Mouse (Mus musculus) limb, embryonic 10.5 days (tissue): Measurements from ENCODE around the gene Rbp7. TPM values are rescaled to one million over a fixed set of nuclear protein-coding genes. Genes with fewer than 3 reads are reported as not detected.

Experiments
- DNase-seq: peaks from one replicate; pipeline ENCODE4 v3.0.0-alpha.2; 2017; ENCODE audit warnings: low spot score
- H3K27ac ChIP-seq: fragments of 300-500 bp; sonication (generic); 2 replicates; pipeline ENCODE4 v1.5.1; 2016; ENCODE audit warnings: mild to moderate bottlenecking
- H3K27me3 ChIP-seq: fragments of 300-500 bp; sonication (generic); 2 replicates; pipeline ENCODE4 v1.6.1; 2016; ENCODE audit warnings: low read depth, mild to moderate bottlenecking; ENCODE audit not compliant: poor library complexity, severe bottlenecking
- H3K36me3 ChIP-seq: fragments of 300-500 bp; sonication (generic); 2 replicates; pipeline ENCODE4 v1.6.1; 2016; ENCODE audit warnings: mild to moderate bottlenecking, moderate library complexity
- H3K4me1 ChIP-seq: fragments of 300-500 bp; sonication (generic); 2 replicates; pipeline ENCODE4 v1.6.1; 2016
- H3K4me3 ChIP-seq: fragments of 300-500 bp; sonication (generic); 2 replicates; pipeline ENCODE4 v1.5.1; 2016; ENCODE audit warnings: mild to moderate bottlenecking, moderate library complexity
- H3K9me3 ChIP-seq: fragments of 300-500 bp; sonication (generic); replicated peaks from 2 replicates; pipeline ENCODE4 v1.6.1; 2016; ENCODE audit warnings: mild to moderate bottlenecking
- whole genome bisulfite sequencing: fragments of 180-500 bp; shearing (Covaris S2); methylation state at CpG from one replicate; pipeline ENCODE4 v1.1.7; 2016; 5-methylcytosine and 5-hydroxymethylcytosine counted together
- polyA plus RNA-seq: library from polyadenylated mRNA; unstranded; fragments of >200 nt; fragmentation: Nextera tagmentation; extraction: Ambion mirVana; gene quantifications from 2 replicates; pipeline ENCODE4 v1.2.1, GENCODE M21; 2016

Rbp7 gene
- not detected in 2 replicates for polyA plus RNA-seq

GRCm38 (mm10) chr4:149454879-149455278 is at the start of gene Rbp7:
Gene Rbp7, minus strand, starts transcription at chr4:149454978.
- no peaks in the 10 kb centered on the region for H3K27me3 ChIP-seq
- no peak within 1 kb of the TSS for H3K4me3 ChIP-seq
- no peak for DNase-seq
- no peaks in the 10 kb centered on the region for H3K9me3 ChIP-seq
- 50% methylated on average over 8 of the region's 8 CpGs for WGBS
- no peak within 1 kb of the TSS for H3K27ac ChIP-seq
- H3K4me1 ChIP-seq: no peaks in the 10 kb centered on the region
- no peaks in the 10 kb centered on the region for H3K36me3 ChIP-seq

GRCm38 (mm10) chr4:149504363-149504762 is 49.6 kb upstream of the Rbp7 start:
- no peak for DNase-seq
- Histone ChIP-seq H3K4me3 (no peak overlapping the region), H3K27me3 (no peaks in the 10 kb centered on the region), H3K27ac (peak overlapping the region; percentile 79), H3K4me1 (peaks cover 15% of the 10 kb centered on the region), H3K9me3 (no peaks in the 10 kb centered on the region), H3K36me3 (peaks cover 38% of the 10 kb centered on the region)
- 84% methylated on average over 5 of the region's 5 CpGs for WGBS

- H3K9me3 ChIP-seq: no peaks in the 10 kb centered on the region
- H3K27ac ChIP-seq: no peak overlapping the region
- H3K4me3 ChIP-seq: no peak overlapping the region
- no peaks in the 10 kb centered on the region for H3K27me3 ChIP-seq
- H3K36me3 ChIP-seq: peaks cover 80% of the 10 kb centered on the region
- no peak for DNase-seq
- 91% methylated on average over 5 of the region's 5 CpGs for WGBS
- H3K4me1 ChIP-seq: peaks cover 7% of the 10 kb centered on the region
Observed at GRCm38 (mm10) chr4:149499790-149500189, 45.0 kb upstream of the Rbp7 start.

GRCm38 (mm10) chr4:149498901-149499300 is 44.1 kb upstream of the Rbp7 start:
- Histone ChIP-seq H3K36me3 (peaks cover 89% of the 10 kb centered on the region), H3K4me1 (no peaks in the 10 kb centered on the region)
- no peak for DNase-seq

GRCm38 (mm10) chr4:149496612-149497011 is 41.8 kb upstream of the Rbp7 start:
- WGBS: 81% methylated on average over 2 of the region's 2 CpGs
- Histone ChIP-seq H3K4me3 (no peak overlapping the region), H3K4me1 (no peaks in the 10 kb centered on the region), H3K27me3 (no peaks in the 10 kb centered on the region), H3K9me3 (no peaks in the 10 kb centered on the region), H3K27ac (no peak overlapping the region; the same call in 1 of the 2 replicates), H3K36me3 (peaks cover 91% of the 10 kb centered on the region)
- DNase-seq: no peak

More at GRCm38 (mm10) chr4:149498901-149499300, 44.1 kb upstream of the Rbp7 start:
- 92% methylated on average over 8 of the region's 8 CpGs for WGBS
- H3K4me3 ChIP-seq: no peak overlapping the region
- no peaks in the 10 kb centered on the region for H3K9me3 ChIP-seq
- no peaks in the 10 kb centered on the region for H3K27me3 ChIP-seq
- no peak overlapping the region for H3K27ac ChIP-seq

- Histone ChIP-seq H3K36me3 (peaks cover 90% of the 10 kb centered on the region), H3K27ac (no peak overlapping the region), H3K4me3 (no peak overlapping the region), H3K4me1 (peaks cover 7% of the 10 kb centered on the region), H3K27me3 (no peaks in the 10 kb centered on the region), H3K9me3 (no peaks in the 10 kb centered on the region)
- no peak for DNase-seq
- 97% methylated on average over 3 of the region's 3 CpGs for WGBS
Observed at GRCm38 (mm10) chr4:149491151-149491550, 36.4 kb upstream of the Rbp7 start.

GRCm38 (mm10) chr4:149489415-149490240 is 34.9 kb upstream of the Rbp7 start:
- Histone ChIP-seq H3K4me1 (peaks cover 12% of the 10 kb centered on the region), H3K36me3 (peaks cover 76% of the 10 kb centered on the region), H3K4me3 (no peak overlapping the region), H3K27me3 (no peaks in the 10 kb centered on the region), H3K9me3 (no peaks in the 10 kb centered on the region), H3K27ac (no peak overlapping the region)
- WGBS: 95% methylated on average over 14 of the region's 14 CpGs
- no peak for DNase-seq

GRCm38 (mm10) chr4:149487729-149488128 is 33.0 kb upstream of the Rbp7 start:
- Histone ChIP-seq H3K9me3 (no peaks in the 10 kb centered on the region), H3K4me3 (no peak overlapping the region), H3K27me3 (no peaks in the 10 kb centered on the region), H3K4me1 (peaks cover 20% of the 10 kb centered on the region), H3K36me3 (peaks cover 59% of the 10 kb centered on the region), H3K27ac (no peak overlapping the region)
- WGBS: 97% methylated on average over 12 of the region's 12 CpGs
- DNase-seq: no peak

GRCm38 (mm10) chr4:149485825-149486206 is 31.0 kb upstream of the Rbp7 start:
- under 1% methylated on average over 10 of the region's 10 CpGs for WGBS
- Histone ChIP-seq H3K27ac (peak overlapping the region; percentile 88), H3K4me3 (peak overlapping the region; percentile 72), H3K9me3 (no peaks in the 10 kb centered on the region), H3K36me3 (peaks cover 41% of the 10 kb centered on the region), H3K4me1 (peaks cover 20% of the 10 kb centered on the region), H3K27me3 (no peaks in the 10 kb centered on the region)
- DNase-seq: peak; percentile 46

GRCm38 (mm10) chr4:149485053-149485824 is 30.5 kb upstream of the Rbp7 start, which contains the start of the genes Nmnat1 and Lzic:
Gene Nmnat1, minus strand, starts transcription at chr4:149485202.
Gene Lzic, plus strand, starts transcription at chr4:149485229.
- no peaks in the 10 kb centered on the region for H3K9me3 ChIP-seq
- peak within 1 kb of the TSS; percentile 88 for H3K27ac ChIP-seq
- peak; percentile 99 for DNase-seq
- H3K36me3 ChIP-seq: peaks cover 36% of the 10 kb centered on the region
- H3K27me3 ChIP-seq: no peaks in the 10 kb centered on the region
- peaks cover 20% of the 10 kb centered on the region for H3K4me1 ChIP-seq
- peak within 1 kb of the TSS; percentile 72 for H3K4me3 ChIP-seq
- under 1% methylated on average over 60 of the region's 60 CpGs for WGBS

GRCm38 (mm10) chr4:149484566-149484965 is 29.8 kb upstream of the Rbp7 start:
- H3K36me3 ChIP-seq: peaks cover 29% of the 10 kb centered on the region
- peak overlapping the region; percentile 72 for H3K4me3 ChIP-seq
- WGBS: 58% methylated on average over 3 of the region's 3 CpGs
- DNase-seq: no peak
- H3K4me1 ChIP-seq: peaks cover 20% of the 10 kb centered on the region
- H3K27me3 ChIP-seq: no peaks in the 10 kb centered on the region
- H3K27ac ChIP-seq: peak overlapping the region; percentile 88
- no peaks in the 10 kb centered on the region for H3K9me3 ChIP-seq

GRCm38 (mm10) chr4:149477078-149477477 is 22.3 kb upstream of the Rbp7 start, which contains the start of gene Tmem274:
Gene Tmem274, plus strand, starts transcription at chr4:149477378.
- Histone ChIP-seq H3K4me1 (no peaks in the 10 kb centered on the region), H3K9me3 (no peaks in the 10 kb centered on the region), H3K4me3 (no peak within 1 kb of the TSS), H3K36me3 (peaks cover 30% of the 10 kb centered on the region), H3K27ac (no peak within 1 kb of the TSS), H3K27me3 (no peaks in the 10 kb centered on the region)
- 84% methylated on average over 11 of the region's 11 CpGs for WGBS
- no peak for DNase-seq

GRCm38 (mm10) chr4:149475096-149475495 is 20.3 kb upstream of the Rbp7 start:
- Histone ChIP-seq H3K4me3 (no peak overlapping the region), H3K27ac (no peak overlapping the region), H3K4me1 (no peaks in the 10 kb centered on the region), H3K36me3 (peaks cover 41% of the 10 kb centered on the region), H3K9me3 (no peaks in the 10 kb centered on the region), H3K27me3 (no peaks in the 10 kb centered on the region)
- no peak for DNase-seq
- 84% methylated on average over 7 of the region's 7 CpGs for WGBS
